Comparison of ENCODE assay signal across 17 mouse cellular contexts in genomic region chr1:159664496-159664895, GRCm38 (mm10).
DNase-seq lines count a peak whose midpoint lies in the region; ATAC-seq and TF ChIP-seq lines count a peak whose summit lies in the region.
"Had no signal": no experiment of that assay in that cellular context is flagged by ENCODE, and none has a peak within 500 bp of the region (broad histone marks: within the 10 kb centered on the region; RNA-seq: fewer than 3 reads in every experiment).

No protein-coding gene starts in this region.

- peak; percentile 59 for DNase-seq in forebrain, embryonic 14.5 days (ENCODE audit: low spot score)
- no peak for DNase-seq in forebrain, embryonic 11.5 days (ENCODE audit: low spot score)
- peak; percentile 33 for DNase-seq in hindbrain, postnatal 0 days (ENCODE audit: low spot score)
- no peak for DNase-seq in hindbrain, embryonic 14.5 days (ENCODE audit: low spot score)
- DNase-seq in cerebellum, adult 18-20 months = peak; percentile 60 to 63
- no peak for DNase-seq in kidney, adult 2 months
- no peak for DNase-seq in heart, postnatal 4 days
- DNase-seq: heart, postnatal 14 days; liver, postnatal 0 days; lung, postnatal 4 days; thymus, postnatal 36 days had no signal

- H3K4me3 ChIP-seq in forebrain, embryonic 14.5 days (ENCODE audit: low read depth, low read length) = no peak overlapping the region
- H3K4me3 ChIP-seq in forebrain, embryonic 11.5 days (ENCODE audit: low read depth, low read length) = no peak overlapping the region
- H3K4me3 ChIP-seq in hindbrain, postnatal 0 days (ENCODE audit: low read length) = no peak overlapping the region
- H3K4me3 ChIP-seq in hindbrain, embryonic 14.5 days (replicated peaks; ENCODE audit: low read length) = no peak overlapping the region
- no peak overlapping the region for H3K4me3 ChIP-seq in cortical plate, adult 2 months (ENCODE audit: insufficient read depth, low read length)
- H3K4me3 ChIP-seq in kidney, adult 2 months (ENCODE audit: insufficient read depth, low read depth, low read length) = no peak overlapping the region
- H3K4me3 ChIP-seq: embryonic facial prominence, embryonic 15.5 days; limb, embryonic 15.5 days; midbrain, embryonic 12.5 days; myocyte had no signal

- no peak overlapping the region for H3K4me2 ChIP-seq in forebrain, embryonic 14.5 days (ENCODE audit: low read length)
- no peak overlapping the region for H3K4me2 ChIP-seq in forebrain, embryonic 11.5 days (ENCODE audit: low read depth, low read length, severe bottlenecking)
- H3K4me2 ChIP-seq in hindbrain, postnatal 0 days (ENCODE audit: low read depth, low read length) = no peak overlapping the region
- H3K4me2 ChIP-seq in hindbrain, embryonic 14.5 days (replicated peaks) = no peak overlapping the region
- H3K4me2 ChIP-seq: embryonic facial prominence, embryonic 15.5 days; limb, embryonic 15.5 days; midbrain, embryonic 12.5 days had no signal

- ATAC-seq in forebrain, embryonic 14.5 days = no peak; the same call in 1 of the 2 replicates
- ATAC-seq in forebrain, embryonic 11.5 days (replicated peaks; ENCODE audit: low FRiP score) = no peak
- ATAC-seq in hindbrain, postnatal 0 days = no peak
- no peak for ATAC-seq in hindbrain, embryonic 14.5 days (ENCODE audit: low FRiP score)
- ATAC-seq: liver, postnatal 0 days had no signal

- no peak overlapping the region for H3K9ac ChIP-seq in forebrain, embryonic 14.5 days (ENCODE audit: low read length)
- H3K9ac ChIP-seq in forebrain, embryonic 11.5 days (ENCODE audit: low read length) = no peak overlapping the region
- no peak overlapping the region for H3K9ac ChIP-seq in hindbrain, postnatal 0 days (replicated peaks; ENCODE audit: low read length)
- H3K9ac ChIP-seq in hindbrain, embryonic 14.5 days = no peak overlapping the region
- H3K9ac ChIP-seq: embryonic facial prominence, embryonic 15.5 days; limb, embryonic 15.5 days; liver, postnatal 0 days; midbrain, embryonic 12.5 days had no signal

- H3K36me3 ChIP-seq in forebrain, embryonic 14.5 days (ENCODE audit: control insufficient read depth, insufficient read depth, low read length) = no peaks in the 10 kb centered on the region
- H3K36me3 ChIP-seq in forebrain, embryonic 11.5 days (ENCODE audit: control insufficient read depth, insufficient read depth, low read length) = no peaks in the 10 kb centered on the region
- H3K36me3 ChIP-seq in hindbrain, postnatal 0 days (ENCODE audit: insufficient read depth, low read length) = no peaks in the 10 kb centered on the region
- H3K36me3 ChIP-seq in hindbrain, embryonic 14.5 days (replicated peaks; ENCODE audit: control insufficient read depth, insufficient read depth) = no peaks in the 10 kb centered on the region
- no peaks in the 10 kb centered on the region for H3K36me3 ChIP-seq in kidney, adult 2 months (ENCODE audit: control insufficient read depth, insufficient read depth, low read length)
- H3K36me3 ChIP-seq: embryonic facial prominence, embryonic 15.5 days; limb, embryonic 15.5 days; midbrain, embryonic 12.5 days had no signal

- H3K4me1 ChIP-seq in forebrain, embryonic 14.5 days (ENCODE audit: control insufficient read depth, insufficient read depth, low read length) = peaks cover 10% of the 10 kb centered on the region
- no peaks in the 10 kb centered on the region; the same call in 1 of the 2 replicates for H3K4me1 ChIP-seq in forebrain, embryonic 11.5 days (replicated peaks; ENCODE audit: control insufficient read depth, insufficient read depth, low read length)
- no peaks in the 10 kb centered on the region; the same call in 1 of the 2 replicates for H3K4me1 ChIP-seq in hindbrain, postnatal 0 days (ENCODE audit: insufficient read depth, low read length)
- peaks cover 7% of the 10 kb centered on the region for H3K4me1 ChIP-seq in hindbrain, embryonic 14.5 days (replicated peaks; ENCODE audit: control insufficient read depth, insufficient read depth, low read length)
- peaks cover 6% of the 10 kb centered on the region; the same call in 1 of the 2 replicates for H3K4me1 ChIP-seq in cortical plate, adult 2 months (ENCODE audit: control insufficient read depth, insufficient read depth, low read length)
- no peaks in the 10 kb centered on the region for H3K4me1 ChIP-seq in kidney, adult 2 months (ENCODE audit: control insufficient read depth, insufficient read depth, low read length)
- H3K4me1 ChIP-seq: embryonic facial prominence, embryonic 15.5 days; limb, embryonic 15.5 days had no signal

- H3K27me3 ChIP-seq in forebrain, embryonic 14.5 days (replicated peaks; ENCODE audit: control insufficient read depth, insufficient read depth, low read length) = no peaks in the 10 kb centered on the region
- H3K27me3 ChIP-seq in forebrain, embryonic 11.5 days (ENCODE audit: control insufficient read depth, insufficient read depth, low read length) = no peaks in the 10 kb centered on the region
- no peaks in the 10 kb centered on the region for H3K27me3 ChIP-seq in hindbrain, postnatal 0 days (ENCODE audit: insufficient read depth, low read length)
- no peaks in the 10 kb centered on the region for H3K27me3 ChIP-seq in hindbrain, embryonic 14.5 days (ENCODE audit: control insufficient read depth, insufficient read depth, low read length)
- no peaks in the 10 kb centered on the region for H3K27me3 ChIP-seq in kidney, adult 2 months (replicated peaks; ENCODE audit: control insufficient read depth, insufficient read depth, low read length)
- H3K27me3 ChIP-seq: embryonic facial prominence, embryonic 15.5 days; limb, embryonic 15.5 days; midbrain, embryonic 12.5 days had no signal

- no peaks in the 10 kb centered on the region for H3K9me3 ChIP-seq in forebrain, embryonic 14.5 days (replicated peaks; ENCODE audit: control insufficient read depth, low read length)
- no peaks in the 10 kb centered on the region for H3K9me3 ChIP-seq in forebrain, embryonic 11.5 days (ENCODE audit: control insufficient read depth, low read length)
- H3K9me3 ChIP-seq in hindbrain, postnatal 0 days (ENCODE audit: low read length) = no peaks in the 10 kb centered on the region
- H3K9me3 ChIP-seq in hindbrain, embryonic 14.5 days (ENCODE audit: control insufficient read depth, low read length) = no peaks in the 10 kb centered on the region
- H3K9me3 ChIP-seq: embryonic facial prominence, embryonic 15.5 days; limb, embryonic 15.5 days; midbrain, embryonic 12.5 days had no signal

- no peak overlapping the region for H3K27ac ChIP-seq in forebrain, embryonic 14.5 days (ENCODE audit: low read depth, low read length)
- no peak overlapping the region for H3K27ac ChIP-seq in forebrain, embryonic 11.5 days (ENCODE audit: low read depth, low read length)
- no peak overlapping the region for H3K27ac ChIP-seq in hindbrain, postnatal 0 days
- no peak overlapping the region for H3K27ac ChIP-seq in hindbrain, embryonic 14.5 days
- H3K27ac ChIP-seq in cortical plate, adult 2 months (ENCODE audit: insufficient read depth, low read length) = 0 out of 2 replicates have a peak overlapping the region, but pooled peaks have one; percentile 67
- no peak overlapping the region for H3K27ac ChIP-seq in kidney, adult 2 months (ENCODE audit: insufficient read depth, low read depth, low read length)
- H3K27ac ChIP-seq: embryonic facial prominence, embryonic 15.5 days; limb, embryonic 15.5 days; midbrain, embryonic 12.5 days; stomach, postnatal 0 days had no signal

- TF ChIP-seq CTCF in hindbrain, postnatal 0 days (IDR thresholded peaks at IDR 0.05; ENCODE audit: low read depth) = no peak
- no peak for TF ChIP-seq CTCF in cortical plate, adult 2 months (IDR thresholded peaks at IDR 0.05; ENCODE audit: extremely low read depth, insufficient read depth, low read length)
- no peak for TF ChIP-seq CTCF in kidney, adult 2 months (conservative IDR thresholded peaks at IDR 0.05; ENCODE audit: insufficient read depth, insufficient read length, low read depth, low read length)

- 82% methylated on average over 3 of the region's 3 CpGs for WGBS in forebrain, embryonic 14.5 days
- 98% methylated on average over 3 of the region's 3 CpGs for WGBS in forebrain, embryonic 11.5 days
- WGBS in hindbrain, postnatal 0 days = 60% methylated on average over 3 of the region's 3 CpGs
- WGBS in hindbrain, embryonic 14.5 days = 76% methylated on average over 3 of the region's 3 CpGs
- 83% methylated on average over 3 of the region's 3 CpGs for WGBS in kidney, adult 2 months

- no peak for TF ChIP-seq POLR2A in cortical plate, adult 2 months (IDR thresholded peaks at IDR 0.05; ENCODE audit: extremely low read depth, insufficient read depth, low read length)
- no peak for TF ChIP-seq POLR2A in kidney, adult 2 months (IDR thresholded peaks at IDR 0.05; ENCODE audit: low read depth, low read length)

Comparison
In these comparisons a context has a peak if more than half of its experiments do, and no peak if none do; other contexts are left out.
1. DNase-seq: peak in forebrain, embryonic 14.5 days (single experiment), hindbrain, postnatal 0 days (single experiment) and cerebellum, adult 18-20 months (2 of 2); none in forebrain, embryonic 11.5 days (single experiment), hindbrain, embryonic 14.5 days (single experiment), kidney, adult 2 months (single experiment) and heart, postnatal 4 days (single experiment).